8 mouse cellular contexts compared by ENCODE assay signal in the genomic region with DNA sequence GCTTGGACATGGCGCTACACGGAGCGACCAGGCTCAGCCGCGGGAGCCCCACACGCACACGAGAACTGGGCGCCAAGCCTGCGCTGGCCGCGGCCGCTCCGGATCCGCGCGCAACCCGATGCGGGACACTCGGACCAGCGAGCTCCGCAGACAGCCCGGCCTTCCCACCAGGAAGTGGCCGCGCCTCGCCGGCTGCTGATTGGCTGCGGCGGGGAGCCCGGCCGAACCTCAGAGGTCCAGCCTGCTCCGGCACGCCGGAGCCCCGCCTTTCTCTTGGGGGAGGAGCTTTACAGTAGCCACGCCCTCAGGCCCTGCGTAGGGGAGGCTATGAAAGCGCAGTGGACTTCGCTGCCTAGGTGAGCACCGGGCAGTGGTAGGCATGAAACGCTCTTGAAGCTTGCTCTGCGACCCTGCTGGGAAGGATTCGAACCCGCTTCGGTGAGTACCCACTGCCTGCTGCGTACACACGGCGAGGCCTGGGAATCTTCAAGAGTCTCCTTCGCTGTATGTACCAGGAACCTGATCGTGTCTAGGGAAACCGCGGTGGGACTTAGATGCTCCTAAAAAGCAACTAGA. TPM values are rescaled to one million over a fixed set of nuclear protein-coding genes. Genes with fewer than 3 reads are reported as not detected.
DNase-seq lines count a peak whose midpoint lies in the region; ATAC-seq lines count a peak whose summit lies in the region.

A gene (minus strand): TSS at position 180 of the 576 bp plus-strand sequence.
A gene (plus strand): TSS at position 307 of the 576 bp plus-strand sequence.

- peak within 1 kb of the TSS; percentile 54 for H3K4me2 ChIP-seq in lung, embryonic 16.5 days (ENCODE audit: low read depth, low read length)

- H3K27me3 ChIP-seq in lung, embryonic 16.5 days (ENCODE audit: control insufficient read depth, insufficient read depth, low read depth, low read length): no peaks in the 10 kb centered on the region

- peak within 1 kb of the TSS; percentile 93 for H3K4me3 ChIP-seq in lung, embryonic 16.5 days (ENCODE audit: low read length)

- ATAC-seq in hematopoietic stem cell, adult 5-6 weeks (replicated peaks in 1 of 2; ENCODE audit: insufficient read depth in 1 of 2, low FRiP score in 2 of 2, low TSS enrichment in 1 of 2, low read depth in 1 of 2, poor library complexity in 2 of 2, severe bottlenecking in 2 of 2): peak; percentile 87 to 88
- peak; percentile 99 for ATAC-seq in lung, embryonic 16.5 days (ENCODE audit: low read depth)

- peaks cover 13% of the 10 kb centered on the region for H3K4me1 ChIP-seq in lung, embryonic 16.5 days (replicated peaks; ENCODE audit: control insufficient read depth, insufficient read depth, low read length)

- DNase-seq in MEL-GATA-1-ER (ENCODE audit: extremely low read depth, low read depth): peak; percentile 72
- peak; percentile 97 for DNase-seq in cerebellum, adult 8-10 months
- DNase-seq in forelimb bud, embryonic 11.5 days (ENCODE audit: low read depth, low spot score): peak; percentile 94
- DNase-seq in layer of hippocampus, adult 9-10 months (ENCODE audit: low spot score): peak; percentile 78
- peak; percentile 93 for DNase-seq in ovary, postnatal 10 days (ENCODE audit: low spot score)
- peak; percentile 87 to 91 for DNase-seq in thymus, postnatal 10 days (ENCODE audit: low spot score in 2 of 2)

- peak within 1 kb of the TSS; percentile 95 for H3K27ac ChIP-seq in lung, embryonic 16.5 days (ENCODE audit: low read length)

- WGBS in lung, embryonic 16.5 days: under 1% methylated on average over 51 of the region's 51 CpGs

- H3K9ac ChIP-seq in lung, embryonic 16.5 days (ENCODE audit: low read length): peak within 1 kb of the TSS; percentile 86

- no peaks in the 10 kb centered on the region for H3K36me3 ChIP-seq in lung, embryonic 16.5 days (ENCODE audit: control insufficient read depth, insufficient read depth, low read length)

- H3K9me3 ChIP-seq in lung, embryonic 16.5 days (ENCODE audit: control insufficient read depth, low read length): no peaks in the 10 kb centered on the region

RNA-seq across cellular contexts. Expression of the first gene that starts in this region (rescaled TPM):
- 105 and 142 TPM in 2 replicates for total RNA-seq in hematopoietic stem cell, adult 5-6 weeks (2017)
- polyA plus RNA-seq in lung, embryonic 16.5 days (2015; fragmentation: Nextera tagmentation; extraction: Ambion mirVana): 111 and 122 TPM in 2 replicates

RNA-seq across cellular contexts. Expression of the second gene that starts in this region (rescaled TPM):
- total RNA-seq in hematopoietic stem cell, adult 5-6 weeks (2017): 6.4 and 13.1 TPM in 2 replicates
- 11.1 and 13.5 TPM in 2 replicates for polyA plus RNA-seq in lung, embryonic 16.5 days (2015; fragmentation: Nextera tagmentation; extraction: Ambion mirVana)

Comparison
In these comparisons a context has a peak if more than half of its experiments do, and no peak if none do; other contexts are left out.
1. Peak in every context shown above with its lines: DNase-seq, ATAC-seq, H3K4me3 ChIP-seq and H3K27ac ChIP-seq.